Mouse (Mus musculus) kidney, embryonic 16.5 days (tissue): ENCODE measurements around the gene Tas2r120. TPM values are rescaled to one million over a fixed set of nuclear protein-coding genes. Genes with fewer than 3 reads are reported as not detected.
"Not testable (repeated sequence)": the region's sequence is repeated elsewhere in the genome, so short reads cannot be mapped to it uniquely, and the experiment has no call there.

Experiments
- ATAC-seq: fragments of 200-750 bp; cut with Nextera tagmentation; 2 replicates; pipeline ENCODE4 v1.8.0; 2017; ENCODE audit warnings: moderate TSS enrichment; ENCODE audit not compliant: low FRiP score, low TSS enrichment
- H3K27ac ChIP-seq: fragments of 300-500 bp; sonication (generic); 2 replicates; pipeline ENCODE4 v1.5.1; 2014; ENCODE audit warnings: low read length
- H3K27me3 ChIP-seq: fragments of 300-500 bp; sonication (generic); 2 replicates; pipeline ENCODE4 v1.6.1; 2014; ENCODE audit warnings: low read length, control low read depth, mixed read lengths; ENCODE audit not compliant: insufficient read depth
- H3K36me3 ChIP-seq: fragments of 300-500 bp; sonication (generic); 2 replicates; pipeline ENCODE4 v1.6.1; 2014; ENCODE audit warnings: low read length, control low read depth, mixed read lengths; ENCODE audit not compliant: insufficient read depth
- H3K4me1 ChIP-seq: fragments of 300-500 bp; sonication (generic); 2 replicates; pipeline ENCODE4 v1.6.1; 2014; ENCODE audit warnings: low read length, control low read depth, mixed read lengths; ENCODE audit not compliant: insufficient read depth
- H3K4me2 ChIP-seq: fragments of 300-500 bp; sonication (generic); replicated peaks from 2 replicates; pipeline ENCODE4 v1.6.1; 2014; ENCODE audit warnings: low read depth, low read length
- H3K4me3 ChIP-seq: fragments of 300-500 bp; sonication (generic); 2 replicates; pipeline ENCODE4 v1.5.1; 2014; ENCODE audit warnings: mild to moderate bottlenecking, low read length
- H3K9ac ChIP-seq: fragments of 300-500 bp; sonication (generic); replicated peaks from 2 replicates; pipeline ENCODE4 v1.6.1; 2014; ENCODE audit warnings: low read length
- H3K9me3 ChIP-seq: fragments of 300-500 bp; sonication (generic); 2 replicates; pipeline ENCODE4 v1.6.1; 2016; ENCODE audit warnings: low read length, control low read depth
- WGBS: fragments of 180-500 bp; shearing (Covaris S2); extraction: QIAGEN DNeasy Blood & Tissue Kit; methylation state at CpG from one replicate; pipeline ENCODE4 v1.1.7; 2014; 5-methylcytosine and 5-hydroxymethylcytosine counted together
- polyA plus RNA-seq: library from polyadenylated mRNA; unstranded; fragments of >200 nt; fragmentation: Nextera tagmentation; extraction: Ambion mirVana; gene quantifications from 2 replicates; pipeline ENCODE4 v1.2.1, GENCODE M21; 2015

Tas2r120 gene
- polyA plus RNA-seq: not detected in 2 replicates

- no peak within 1 kb of the TSS for H3K27ac ChIP-seq
- H3K9ac ChIP-seq: no peak within 1 kb of the TSS
- no peaks in the 10 kb centered on the region for H3K27me3 ChIP-seq
- no peaks in the 10 kb centered on the region for H3K4me1 ChIP-seq
- no peak within 1 kb of the TSS for H3K4me2 ChIP-seq
- H3K9me3 ChIP-seq: no peaks in the 10 kb centered on the region
- no peak within 1 kb of the TSS for H3K4me3 ChIP-seq
- ATAC-seq: no peak
- no peaks in the 10 kb centered on the region for H3K36me3 ChIP-seq
Measured at GRCm38 (mm10) chr6:132656653-132657052, at the start of gene Tas2r120. Gene Tas2r120, plus strand, starts transcription at chr6:132656953.

GRCm38 (mm10) chr6:132649399-132649798, 7.4 kb upstream of the Tas2r120 start:
- ATAC-seq: no peak
- Histone ChIP-seq H3K4me1 (no peaks in the 10 kb centered on the region), H3K27me3 (no peaks in the 10 kb centered on the region), H3K4me3 (no peak overlapping the region), H3K36me3 (no peaks in the 10 kb centered on the region), H3K9me3 (no peaks in the 10 kb centered on the region), H3K4me2 (no peak overlapping the region), H3K9ac (no peak overlapping the region), H3K27ac (no peak overlapping the region)

- Histone ChIP-seq H3K9me3 (no peaks in the 10 kb centered on the region), H3K36me3 (no peaks in the 10 kb centered on the region), H3K27ac (no peak within 1 kb of the TSS), H3K27me3 (no peaks in the 10 kb centered on the region), H3K4me2 (no peak within 1 kb of the TSS), H3K4me1 (no peaks in the 10 kb centered on the region), H3K4me3 (no peak within 1 kb of the TSS), H3K9ac (no peak within 1 kb of the TSS)
- WGBS: 74% methylated on average over 1 of the region's 1 CpGs
- ATAC-seq: no peak
Measured at GRCm38 (mm10) chr6:132651426-132651825, 5.3 kb upstream of the Tas2r120 start, which contains the start of gene A630073D07Rik. Gene A630073D07Rik, minus strand, starts transcription at chr6:132651526.

GRCm38 (mm10) chr6:132691596-132691995, 34.8 kb downstream of the Tas2r120 start:
- WGBS: 75% methylated on average over 7 of the region's 7 CpGs
- H3K4me3 ChIP-seq, H3K36me3 ChIP-seq, ATAC-seq, H3K9me3 ChIP-seq, H3K4me1 ChIP-seq, H3K27me3 ChIP-seq, H3K9ac ChIP-seq, H3K4me2 ChIP-seq, H3K27ac ChIP-seq: not testable (repeated sequence)

- Histone ChIP-seq H3K27me3 (no peaks in the 10 kb centered on the region), H3K36me3 (no peaks in the 10 kb centered on the region), H3K4me3 (no peak within 1 kb of the TSS), H3K4me1 (no peaks in the 10 kb centered on the region), H3K9ac (no peak within 1 kb of the TSS), H3K27ac (no peak within 1 kb of the TSS), H3K9me3 (no peaks in the 10 kb centered on the region), H3K4me2 (no peak within 1 kb of the TSS)
- 82% methylated on average over 1 of the region's 1 CpGs for WGBS
- ATAC-seq: no peak
Measured at GRCm38 (mm10) chr6:132700907-132701306, 44.2 kb downstream of the Tas2r120 start, which contains the start of gene Tas2r121. Gene Tas2r121, minus strand, starts transcription at chr6:132701007.

Other genes with a start within 250 kb of the Tas2r120 start
- gene Prh1, start 87.1 kb upstream of the Tas2r120 start, polyA plus RNA-seq: not detected in 2 replicates
- not detected in 2 replicates for gene Prp2, start 61.0 kb upstream of the Tas2r120 start, polyA plus RNA-seq
- gene A630073D07Rik, start 5.4 kb upstream of the Tas2r120 start, polyA plus RNA-seq: not detected in 2 replicates
- not detected in 2 replicates for gene Tas2r121, start 44.1 kb downstream of the Tas2r120 start, polyA plus RNA-seq
- not detected in 2 replicates for gene Tas2r122, start 55.0 kb downstream of the Tas2r120 start, polyA plus RNA-seq
- gene Tas2r115, start 81.1 kb downstream of the Tas2r120 start, polyA plus RNA-seq: not detected in 2 replicates
- gene Tas2r124, start 97.8 kb downstream of the Tas2r120 start, polyA plus RNA-seq: not detected in 2 replicates
- gene Tas2r102, start 105.2 kb downstream of the Tas2r120 start, polyA plus RNA-seq: not detected in 2 replicates
- not detected in 2 replicates for gene Tas2r136, start 121.2 kb downstream of the Tas2r120 start, polyA plus RNA-seq
- not detected in 2 replicates for gene Tas2r117, start 145.9 kb downstream of the Tas2r120 start, polyA plus RNA-seq
- gene Tas2r123, start 190.2 kb downstream of the Tas2r120 start, polyA plus RNA-seq: not detected in 2 replicates
- gene Tas2r116, start 198.5 kb downstream of the Tas2r120 start, polyA plus RNA-seq: not detected in 2 replicates
- not detected in 2 replicates for gene Tas2r110, start 211.1 kb downstream of the Tas2r120 start, polyA plus RNA-seq
- not detected in 2 replicates for gene Tas2r113, start 236.1 kb downstream of the Tas2r120 start, polyA plus RNA-seq